Mouse (Mus musculus) urinary bladder, postnatal 0 days (tissue): ENCODE measurements around the gene Olfr167. TPM values are rescaled to one million over a fixed set of nuclear protein-coding genes. Genes with fewer than 3 reads are reported as not detected.

Experiments
- polyA plus RNA-seq: library from polyadenylated mRNA; unstranded; fragments of >200 nt; fragmentation: Nextera tagmentation; extraction: Ambion mirVana; gene quantifications from 2 replicates; pipeline ENCODE4 v1.2.1, GENCODE M21; 2015

The Olfr167 gene
- not detected in 2 replicates for polyA plus RNA-seq

GRCm38 (mm10) chr16:19522166-19522565 lies at the start of gene Olfr167:
Gene Olfr167 (minus strand): TSS chr16:19522266.

DNA sequence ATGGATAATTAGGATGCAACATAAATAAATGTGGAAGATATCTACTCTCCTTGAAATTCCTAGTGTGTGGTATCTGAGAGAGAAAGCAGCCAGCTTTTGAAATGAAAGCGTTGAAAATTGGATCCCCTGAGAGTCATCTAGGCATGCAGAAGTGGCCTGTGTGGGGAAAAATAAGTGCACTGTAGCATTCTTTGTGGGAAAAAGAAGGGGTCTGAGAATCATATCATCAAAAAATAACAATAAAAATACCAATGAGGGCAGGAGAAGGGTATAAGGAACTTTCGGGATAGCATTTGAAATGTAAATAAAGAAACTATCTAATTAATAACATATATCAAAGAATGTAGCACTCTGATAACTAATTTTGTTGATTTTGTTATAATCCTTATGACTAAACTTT lies 49.6 kb upstream of the Olfr167 start, which contains the start of gene Olfr169:
Gene Olfr169, minus strand, starts transcription at position 101 of the 400 bp plus-strand sequence.

DNA sequence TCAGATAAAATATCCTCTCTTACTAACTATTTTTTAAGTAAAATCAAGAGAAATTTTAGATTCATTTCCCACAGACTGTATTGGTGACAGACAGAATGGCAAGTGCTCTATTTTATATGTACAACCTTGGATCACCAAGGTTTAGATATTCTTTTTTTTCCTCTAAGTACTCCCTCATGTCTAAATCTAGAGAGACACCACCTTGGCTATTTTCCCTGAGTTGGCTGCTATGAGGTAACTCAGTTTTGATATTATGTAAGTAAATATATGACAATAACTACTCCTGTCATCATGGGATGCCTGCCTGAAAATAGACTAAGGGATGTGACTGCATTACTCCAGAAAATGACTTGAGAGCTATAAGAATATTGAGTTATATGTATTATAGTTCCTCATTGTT lies 13.4 kb upstream of the Olfr167 start, which contains the start of gene Olfr168:
Gene Olfr168, minus strand, starts transcription at position 101 of the 400 bp plus-strand sequence.

DNA sequence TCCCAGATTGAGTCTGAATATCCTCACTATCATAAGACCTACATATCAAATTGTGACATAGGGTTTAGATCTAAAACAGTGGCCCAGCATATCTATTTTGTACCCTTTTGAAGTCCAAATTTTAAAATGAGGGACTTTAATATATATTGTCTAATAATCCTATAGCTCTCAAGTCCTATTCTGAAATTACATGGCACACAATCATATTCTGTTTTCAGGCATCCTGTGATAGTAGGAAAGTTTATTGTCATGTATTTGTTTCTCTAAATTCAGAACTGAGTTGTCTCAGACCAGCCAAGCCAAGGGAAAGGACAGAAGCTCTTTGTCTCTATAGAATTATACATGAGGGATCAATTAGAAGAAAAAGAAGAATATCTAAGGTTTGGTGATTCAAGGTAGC lies 38.7 kb downstream of the Olfr167 start, which contains the start of gene Olfr166:
Gene Olfr166, plus strand, starts transcription at position 301 of the 400 bp plus-strand sequence.

Other genes starting within 250 kb of the Olfr167 start
- gene Olfr164, start 208.2 kb downstream of the Olfr167 start, polyA plus RNA-seq: not detected in 2 replicates
- not detected in 2 replicates for gene Olfr165, start 99.1 kb downstream of the Olfr167 start, polyA plus RNA-seq
- not detected in 2 replicates for gene Olfr166, start 38.6 kb downstream of the Olfr167 start, polyA plus RNA-seq
- gene Olfr168, start 13.3 kb upstream of the Olfr167 start, polyA plus RNA-seq: not detected in 2 replicates
- not detected in 2 replicates for gene Olfr169, start 49.5 kb upstream of the Olfr167 start, polyA plus RNA-seq
- not detected in 2 replicates for gene Olfr170, start 89.6 kb upstream of the Olfr167 start, polyA plus RNA-seq
- gene Olfr171, start 107.7 kb upstream of the Olfr167 start, polyA plus RNA-seq: not detected in 2 replicates
- not detected in 2 replicates for gene Lamp3, start 184.1 kb upstream of the Olfr167 start, polyA plus RNA-seq
- 21.7 and 27.5 TPM in 2 replicates for gene B3gnt5, start 237.9 kb upstream of the Olfr167 start, polyA plus RNA-seq